ENCODE assay signal across 8 mouse cellular contexts in genomic region chr6:101482635-101483465, GRCm38 (mm10).
DNase-seq lines count a peak whose midpoint lies in the region; ATAC-seq lines count a peak whose summit lies in the region.

No protein-coding gene starts in this region.

- H3K27me3 ChIP-seq in lung, embryonic 15.5 days, result no peaks in the 10 kb centered on the region
- H3K27me3 ChIP-seq in intestine, embryonic 16.5 days (replicated peaks; ENCODE audit: control insufficient read depth, insufficient read depth, low read length), result no peaks in the 10 kb centered on the region
- no peaks in the 10 kb centered on the region for H3K27me3 ChIP-seq in neural tube, embryonic 15.5 days (replicated peaks)

- no peaks in the 10 kb centered on the region for H3K36me3 ChIP-seq in lung, embryonic 15.5 days
- H3K36me3 ChIP-seq in intestine, embryonic 16.5 days (ENCODE audit: control insufficient read depth, insufficient read depth, low read length), result no peaks in the 10 kb centered on the region
- no peaks in the 10 kb centered on the region for H3K36me3 ChIP-seq in neural tube, embryonic 15.5 days

- no peak overlapping the region for H3K9ac ChIP-seq in lung, embryonic 15.5 days
- no peak overlapping the region for H3K9ac ChIP-seq in intestine, embryonic 16.5 days (ENCODE audit: low read depth, low read length)
- no peak overlapping the region for H3K9ac ChIP-seq in neural tube, embryonic 15.5 days (replicated peaks)

- ATAC-seq in lung, embryonic 15.5 days (ENCODE audit: borderline replicate concordance, extremely low read depth, low FRiP score, low TSS enrichment), result no peak
- ATAC-seq in intestine, embryonic 16.5 days, result peak; percentile 42; the same call in 1 of the 2 replicates
- ATAC-seq in neural tube, embryonic 15.5 days (ENCODE audit: low FRiP score), result no peak
- ATAC-seq in erythroblast, adult 5-6 weeks (replicated peaks; ENCODE audit: low FRiP score, poor library complexity, severe bottlenecking), result no peak

- no peak overlapping the region for H3K4me3 ChIP-seq in lung, embryonic 15.5 days
- H3K4me3 ChIP-seq in intestine, embryonic 16.5 days (ENCODE audit: low read length), result no peak overlapping the region
- no peak overlapping the region for H3K4me3 ChIP-seq in neural tube, embryonic 15.5 days (replicated peaks)

- no peak for DNase-seq in lung, adult 18-20 months
- peak; percentile 12 for DNase-seq in cerebellum, adult 9-10 months
- DNase-seq in gastrocnemius, adult 8-10 months (ENCODE audit: low spot score in 2 of 2), result peak; percentile 17 to 35
- DNase-seq in kidney, adult 18-20 months, result no peak

- 30% methylated on average over 9 of the region's 9 CpGs for WGBS in lung, embryonic 15.5 days
- 41% methylated on average over 9 of the region's 9 CpGs for WGBS in intestine, embryonic 16.5 days
- WGBS in neural tube, embryonic 15.5 days, result 59% methylated on average over 9 of the region's 9 CpGs

- H3K9me3 ChIP-seq in lung, embryonic 15.5 days, result no peaks in the 10 kb centered on the region
- no peaks in the 10 kb centered on the region for H3K9me3 ChIP-seq in intestine, embryonic 16.5 days (ENCODE audit: control insufficient read depth, low read length)
- H3K9me3 ChIP-seq in neural tube, embryonic 15.5 days (replicated peaks), result no peaks in the 10 kb centered on the region

- peak overlapping the region; percentile 37 for H3K27ac ChIP-seq in lung, embryonic 15.5 days
- no peak overlapping the region for H3K27ac ChIP-seq in intestine, embryonic 16.5 days (ENCODE audit: low read length)
- peak overlapping the region; percentile 45 for H3K27ac ChIP-seq in neural tube, embryonic 15.5 days (replicated peaks)

- H3K4me2 ChIP-seq in lung, embryonic 15.5 days, result no peak overlapping the region
- H3K4me2 ChIP-seq in intestine, embryonic 16.5 days (ENCODE audit: low read depth, low read length), result no peak overlapping the region
- no peak overlapping the region for H3K4me2 ChIP-seq in neural tube, embryonic 15.5 days

- peaks cover 17% of the 10 kb centered on the region for H3K4me1 ChIP-seq in lung, embryonic 15.5 days
- H3K4me1 ChIP-seq in intestine, embryonic 16.5 days (ENCODE audit: control insufficient read depth, insufficient read depth, low read length), result peaks cover 8% of the 10 kb centered on the region
- peaks cover 11% of the 10 kb centered on the region for H3K4me1 ChIP-seq in neural tube, embryonic 15.5 days

Comparison
In these comparisons a context has a peak if more than half of its experiments do, and no peak if none do; other contexts are left out.
1. DNase-seq: peak in cerebellum, adult 9-10 months (single experiment) and gastrocnemius, adult 8-10 months (2 of 2); none in lung, adult 18-20 months (0 of 2) and kidney, adult 18-20 months (single experiment).